Mouse (Mus musculus) embryo, embryonic 10 days (tissue): ENCODE results near the gene Wdr75.
A peak's percentile ranks its signal among the peaks of the same experiment; 100 is the strongest.

ENCODE experiments used
- DNase-seq: peaks from one replicate; pipeline ENCODE4 v3.0.0-alpha.2; 2015; ENCODE audit warnings: low spot score

The Wdr75 gene

DNA sequence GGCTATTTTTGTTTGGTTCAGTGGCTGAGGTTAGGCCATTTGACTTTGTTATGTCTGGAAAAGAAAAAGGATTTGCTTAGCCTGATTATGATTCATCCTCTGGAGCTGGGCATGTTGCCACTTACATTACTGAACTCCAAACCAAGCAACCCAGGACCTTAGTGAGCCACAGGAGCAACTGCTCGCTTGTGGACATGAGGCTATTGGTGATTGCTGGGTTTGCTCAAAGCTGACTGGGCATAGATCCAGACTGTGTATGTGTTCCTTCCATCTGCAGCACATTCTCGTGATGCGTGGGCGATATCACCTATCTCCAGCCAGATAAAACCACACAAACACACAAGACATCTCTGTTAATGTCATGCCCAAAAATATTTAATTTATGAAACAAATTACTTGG, 42.8 kb downstream of the Wdr75 start:
- no peak for DNase-seq

DNA sequence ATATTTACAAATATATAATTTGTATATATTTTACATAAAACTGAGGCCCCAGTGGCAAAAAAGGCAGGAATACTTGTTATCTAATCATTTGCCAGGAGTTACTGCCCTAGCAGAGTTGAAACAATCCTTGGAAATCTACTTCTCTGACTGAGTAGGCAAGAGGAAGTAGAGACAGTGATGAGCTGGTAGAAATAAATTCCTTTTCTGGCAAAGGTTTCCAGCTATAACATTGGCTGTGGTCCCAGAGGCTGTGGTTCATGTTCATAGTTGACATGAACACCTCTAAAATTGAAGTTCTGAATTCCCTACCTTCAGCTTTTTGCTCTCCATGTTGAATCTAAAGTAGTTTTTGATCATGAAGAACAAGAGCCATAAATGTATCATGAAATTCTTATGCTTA, 43.3 kb downstream of the Wdr75 start:
- DNase-seq, result no peak

DNA sequence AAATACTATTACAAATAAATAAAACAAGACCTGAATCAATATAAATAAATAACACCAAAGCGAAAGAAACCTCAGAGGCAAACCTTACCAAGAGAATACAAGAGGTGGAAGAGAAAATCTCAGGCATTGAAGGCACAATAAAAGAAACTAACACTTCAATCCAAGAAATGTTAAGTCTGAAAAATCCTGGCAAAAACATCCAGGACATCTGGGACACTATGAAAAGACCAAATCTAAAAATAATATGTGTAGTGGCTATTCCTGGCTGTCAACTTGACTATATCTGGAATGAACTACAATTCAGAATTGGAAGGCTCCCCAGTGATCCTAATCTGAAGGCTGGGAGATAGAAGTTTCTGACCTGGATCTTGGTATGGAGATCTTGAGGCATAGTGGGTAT, 50.5 kb downstream of the Wdr75 start:
- DNase-seq, result no peak

DNA sequence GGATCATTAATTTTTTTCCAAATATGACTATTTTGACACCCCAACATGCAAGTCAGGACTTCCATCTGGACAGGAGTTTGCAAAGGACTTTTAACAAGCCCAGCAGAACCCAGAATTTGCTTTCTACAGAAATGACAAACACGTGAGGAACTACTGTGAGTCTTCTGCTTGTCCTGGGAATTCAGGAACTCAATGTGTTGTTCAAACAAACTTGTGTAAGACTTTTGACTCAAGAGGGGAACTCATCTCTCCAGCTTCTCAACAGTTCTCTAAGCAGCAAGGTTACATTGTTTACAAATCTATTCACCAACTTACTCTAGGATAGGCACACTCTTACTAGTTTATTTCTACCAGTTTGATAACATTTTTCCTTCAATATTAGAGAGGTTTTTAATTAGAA, 63.1 kb downstream of the Wdr75 start:
- DNase-seq, result no peak

DNA sequence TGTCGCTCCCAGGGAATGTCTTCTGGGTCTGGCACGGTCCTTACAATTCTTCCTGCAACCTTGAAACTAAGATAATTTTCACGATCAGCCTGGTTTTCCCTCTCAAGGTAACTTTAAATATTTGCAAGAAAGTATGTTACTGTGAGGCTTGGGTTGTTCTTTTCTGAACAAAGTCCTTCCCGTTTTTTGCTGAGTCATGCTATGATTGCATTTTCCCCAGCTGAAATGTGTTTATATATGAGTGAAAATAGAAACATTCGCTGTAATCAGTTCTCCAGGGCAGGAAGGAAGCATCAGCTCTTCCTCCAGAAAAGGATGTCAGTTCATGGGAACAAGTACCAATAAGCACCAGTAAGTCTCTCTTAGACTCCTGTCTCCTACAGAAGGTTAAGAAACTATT, 65.4 kb downstream of the Wdr75 start:
- DNase-seq, result no peak

DNA sequence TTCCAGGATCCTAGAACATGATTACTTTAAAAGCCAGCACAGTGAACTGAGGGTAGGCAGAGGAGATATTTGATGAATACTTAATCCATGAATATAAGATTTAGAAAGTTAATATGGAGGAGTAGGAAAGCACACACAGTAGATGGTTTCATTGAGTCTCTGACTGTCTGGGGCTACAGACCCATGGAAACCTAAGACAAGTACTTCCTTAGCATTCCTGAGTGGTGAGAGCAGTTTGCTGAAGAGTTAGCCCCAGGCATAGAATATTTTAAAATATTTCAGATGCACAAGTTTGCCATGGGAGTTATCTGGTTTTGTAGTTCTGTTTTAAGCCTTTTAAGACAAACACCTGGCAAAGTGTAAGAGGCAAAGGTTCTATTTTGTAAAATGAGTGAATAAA, 66.2 kb downstream of the Wdr75 start:
- DNase-seq, result no peak

DNA sequence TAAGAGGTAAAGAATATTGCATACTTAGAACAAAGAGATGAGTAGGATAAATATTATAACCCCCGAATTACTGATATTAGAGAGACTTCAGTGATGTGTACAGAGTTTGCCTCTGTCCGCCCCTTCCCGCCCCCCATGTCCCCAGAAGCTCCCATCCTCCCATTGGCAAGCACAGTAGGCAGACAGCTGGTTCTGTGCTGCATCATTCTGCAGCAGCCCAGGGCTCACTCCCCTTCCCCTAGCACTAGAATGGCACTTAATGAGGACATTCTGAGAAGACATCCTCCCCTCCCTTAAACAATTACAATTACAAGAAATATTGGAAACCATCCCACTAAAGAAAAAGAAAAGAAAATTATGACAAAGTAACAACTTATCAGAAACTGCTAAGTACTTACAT, 68.7 kb downstream of the Wdr75 start:
- no peak for DNase-seq

DNA sequence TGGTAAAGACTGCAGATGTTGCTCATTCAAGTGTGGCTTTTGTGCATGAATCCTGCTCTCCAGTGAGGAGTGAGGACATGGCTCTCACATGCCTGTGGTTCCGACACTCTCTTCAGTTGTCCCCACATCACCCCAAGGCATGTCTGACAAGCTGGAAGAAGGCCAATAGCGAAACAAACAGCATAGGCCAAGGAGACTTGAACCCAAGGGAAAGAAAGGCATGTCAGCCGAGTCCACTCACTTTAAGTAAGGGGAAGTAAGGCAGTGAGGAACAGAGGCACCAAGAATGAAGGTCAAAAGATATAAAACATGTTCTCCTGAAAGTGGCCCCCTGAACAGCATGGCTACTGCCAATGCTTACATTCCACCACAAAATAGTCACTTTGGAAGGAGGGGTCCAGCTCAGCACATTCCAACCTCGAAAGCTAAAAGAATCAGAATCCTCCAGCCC, 69.6 kb downstream of the Wdr75 start:
- DNase-seq, result no peak

DNA sequence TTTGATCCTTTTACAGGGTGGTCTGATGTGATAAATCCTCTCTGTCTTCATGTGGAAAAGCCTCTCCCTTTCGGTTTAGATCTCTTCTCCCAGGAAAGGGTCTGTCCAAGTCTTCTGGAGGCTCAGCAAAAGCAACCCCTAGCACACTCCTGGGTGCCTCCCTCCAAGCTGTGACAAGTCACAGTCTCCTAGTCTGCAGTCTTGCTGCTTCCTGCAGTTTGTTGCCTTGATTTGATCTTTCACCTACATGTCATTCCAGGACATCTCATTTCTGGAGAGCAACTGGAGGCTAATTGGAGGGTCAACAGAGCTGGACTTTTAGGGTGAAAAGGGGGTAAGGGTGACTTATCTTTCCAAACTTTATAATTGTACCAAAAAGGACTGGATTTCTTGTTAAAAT, 70.3 kb downstream of the Wdr75 start:
- peak; percentile 21 for DNase-seq

DNA sequence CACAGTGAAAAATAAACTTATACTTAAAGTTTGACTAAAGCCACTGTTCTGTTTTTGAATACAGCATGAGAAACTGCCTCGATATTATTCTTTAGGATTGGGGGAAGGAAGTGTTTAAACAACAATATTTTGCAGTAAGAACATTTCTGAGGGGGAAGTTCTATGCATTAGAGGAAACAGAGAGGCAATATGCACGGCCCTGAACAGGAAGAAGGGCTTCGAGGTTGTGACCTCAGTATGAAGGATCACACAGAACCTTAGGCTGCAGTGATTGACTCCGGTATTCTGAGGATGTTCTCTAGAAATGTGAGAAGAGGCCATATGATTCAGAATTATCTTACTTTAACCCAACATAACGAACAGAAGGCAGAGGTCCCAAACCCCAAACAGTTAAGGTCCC, 70.8 kb downstream of the Wdr75 start:
- no peak for DNase-seq

DNA sequence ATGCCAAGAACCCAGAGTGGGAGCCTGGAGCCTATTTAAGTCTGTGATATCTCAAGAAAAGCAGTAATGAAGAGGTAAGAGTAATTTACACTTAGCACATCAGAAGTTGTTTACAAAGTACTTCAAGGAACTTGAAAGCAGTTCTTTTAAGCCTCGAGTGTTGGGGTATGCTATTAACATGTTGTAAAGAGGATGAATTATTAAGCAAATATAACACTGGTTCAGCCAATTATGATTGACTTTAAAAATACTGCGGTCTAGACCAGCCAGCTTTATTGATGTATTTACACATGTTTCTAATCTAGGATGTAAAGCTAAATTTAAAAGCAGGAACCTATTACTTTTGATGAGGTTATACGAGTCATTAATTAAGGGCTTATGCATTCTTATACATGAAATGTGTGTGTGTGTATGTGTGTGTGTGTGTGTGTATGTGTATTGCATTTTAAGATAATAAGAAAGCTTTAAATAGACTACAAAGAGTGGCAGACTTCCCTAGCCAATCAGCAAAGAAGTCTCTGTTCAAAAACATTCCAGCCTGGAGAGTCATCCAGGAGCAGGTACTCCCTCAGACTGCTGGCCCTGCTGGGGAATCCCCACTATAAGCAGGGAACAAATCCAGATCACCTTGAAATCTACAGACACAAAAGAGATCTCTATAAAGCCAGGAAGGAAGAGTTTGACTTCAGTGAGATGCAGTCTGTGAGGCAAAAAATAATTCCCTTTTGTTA, 71.5 kb downstream of the Wdr75 start:
- no peak for DNase-seq

DNA sequence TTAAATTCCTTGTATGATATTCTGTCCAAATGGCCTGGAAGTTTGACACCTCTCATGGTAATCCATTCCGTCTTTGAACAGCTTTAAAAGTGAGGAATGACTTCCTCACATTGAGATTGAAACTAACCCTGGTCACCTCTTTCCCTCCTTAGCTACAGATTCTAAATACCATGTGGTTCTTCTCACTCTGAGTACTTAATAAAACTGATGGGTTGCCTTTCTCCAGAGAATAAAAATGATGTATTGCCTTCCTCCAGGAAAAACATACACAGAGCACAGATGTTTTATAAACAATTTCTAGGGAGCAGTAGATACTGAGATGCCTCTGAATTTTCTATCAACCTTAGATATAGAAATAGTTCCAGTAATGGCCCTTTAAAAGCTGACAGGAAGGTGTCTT, 73.1 kb downstream of the Wdr75 start:
- DNase-seq, result no peak

DNA sequence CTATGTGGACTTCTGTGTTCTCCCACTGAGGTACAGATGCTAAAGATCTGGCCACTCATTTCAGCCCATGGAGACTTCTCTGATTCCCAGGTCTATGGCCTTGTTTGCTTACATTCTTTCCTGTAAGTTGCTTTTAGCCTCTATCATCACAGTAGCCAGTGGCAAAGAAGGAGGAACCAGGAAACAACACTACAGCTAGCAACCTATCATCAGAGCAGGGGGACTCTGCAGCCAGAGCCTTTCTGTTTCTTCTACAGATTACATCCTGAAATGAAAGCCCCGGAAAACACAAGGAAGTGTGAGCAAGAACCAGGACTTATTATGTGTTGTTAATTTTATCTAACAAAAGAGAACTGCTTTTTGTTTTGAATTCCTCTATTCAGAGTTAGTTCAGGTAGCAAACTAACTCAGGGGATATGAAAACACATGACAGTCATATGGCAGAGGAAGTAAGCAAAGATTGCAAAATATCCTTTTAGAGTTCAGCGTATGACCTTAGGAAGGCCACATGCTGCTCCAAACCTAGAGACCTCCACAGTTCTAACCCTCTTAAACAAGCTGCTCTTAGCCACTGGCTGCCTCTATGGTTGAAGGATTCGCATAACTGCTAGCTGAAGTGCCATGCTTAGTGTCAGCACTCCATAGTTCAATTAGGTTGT, 73.6 kb downstream of the Wdr75 start:
- no peak for DNase-seq
